Mouse (Mus musculus) liver, postnatal 0 days (tissue): ENCODE measurements at regions not wholly inside any gene's neighbourhood (a gene's known extent, or its start where the extent isn't known, plus 50 kb on each side); places are given as distances from the start of the nearest gene placed in this dataset.

Source experiments
- CTCF ChIP-seq: sonication (generic); IDR thresholded peaks from 2 replicates; pipeline ENCODE4 v1.5.1; 2016; ENCODE audit warnings: antibody characterized with exemption, low read depth
- EP300 ChIP-seq: IDR thresholded peaks from 2 replicates; pipeline ENCODE4 v1.6.1; 2016; ENCODE audit warnings: antibody characterized with exemption, low read depth, mild to moderate bottlenecking

- TF ChIP-seq CTCF, result no peak
- no peak for TF ChIP-seq EP300
Measured at GRCm38 (mm10) chr15:61428818-61429415, 506.1 kb upstream of the A1bg start.
